In the genomic region with DNA sequence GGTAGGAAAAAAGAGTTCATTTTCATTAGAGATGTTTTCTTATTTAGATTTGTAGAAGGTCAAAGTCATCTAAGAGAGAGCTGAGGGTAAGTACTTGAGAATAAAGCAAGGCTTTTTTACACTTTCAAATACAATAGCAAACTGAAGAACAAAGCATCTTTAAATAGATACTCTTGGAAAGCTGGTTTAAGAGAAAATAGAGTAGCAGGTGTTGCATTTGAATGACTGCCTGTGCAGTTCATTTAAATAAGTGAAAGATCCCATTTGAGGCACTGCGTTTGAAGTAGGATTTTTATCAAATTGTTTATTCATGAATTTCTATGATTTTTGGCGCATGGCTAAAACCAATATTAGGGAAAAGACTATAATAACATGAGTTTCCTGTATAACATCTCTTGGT, we compare ENCODE assay signal across 33 mouse cellular contexts.
"Had no signal": no experiment of that assay in that cellular context is flagged by ENCODE, and none has a peak within 500 bp of the region (broad histone marks: within the 10 kb centered on the region; RNA-seq: fewer than 3 reads in every experiment).

No protein-coding gene starts in this region.

- DNase-seq: heart, postnatal 14 days; heart, postnatal 36 days; heart, postnatal 4 days; kidney, adult 11 months; kidney, adult 18-20 months; kidney, adult 2 months; kidney, adult 8-10 months; kidney, adult 9 months; kidney, postnatal 10 days; kidney, postnatal 14 days; kidney, postnatal 25 days; kidney, postnatal 36 days; kidney, postnatal 4 days; layer of hippocampus, adult 9-11 months; layer of hippocampus, postnatal 36 days had no signal

- ATAC-seq: hindbrain, embryonic 16.5 days; hindbrain, postnatal 0 days; inflammation-experienced regulatory T-cells, adult 6 months; intestine, embryonic 15.5 days; intestine, embryonic 16.5 days; intestine, postnatal 0 days had no signal

- H3K9ac ChIP-seq: heart, embryonic 12.5 days; heart, embryonic 13.5 days; heart, embryonic 15.5 days; hindbrain, embryonic 12.5 days; hindbrain, embryonic 13.5 days; hindbrain, embryonic 14.5 days; hindbrain, embryonic 15.5 days; intestine, embryonic 15.5 days; kidney, embryonic 15.5 days had no signal

- H3K27ac ChIP-seq: heart, embryonic 13.5 days; heart, embryonic 15.5 days; hindbrain, embryonic 10.5 days; hindbrain, embryonic 12.5 days; hindbrain, embryonic 13.5 days; hindbrain, embryonic 14.5 days; hindbrain, embryonic 15.5 days; hindbrain, postnatal 0 days; intestine, embryonic 15.5 days; kidney, embryonic 15.5 days; kidney, postnatal 0 days; layer of hippocampus, adult 2 months; left cerebral cortex, adult 2 months had no signal

- H3K36me3 ChIP-seq: heart, embryonic 12.5 days; heart, embryonic 13.5 days; heart, embryonic 15.5 days; hindbrain, embryonic 10.5 days; hindbrain, embryonic 12.5 days; hindbrain, embryonic 13.5 days; hindbrain, embryonic 15.5 days; intestine, embryonic 15.5 days; kidney, embryonic 15.5 days had no signal

- H3K4me2 ChIP-seq: heart, embryonic 12.5 days; heart, embryonic 13.5 days; heart, embryonic 15.5 days; hindbrain, embryonic 12.5 days; hindbrain, embryonic 13.5 days; hindbrain, embryonic 14.5 days; hindbrain, embryonic 15.5 days; intestine, embryonic 15.5 days; kidney, embryonic 15.5 days had no signal

- H3K9me3 ChIP-seq: heart, embryonic 12.5 days; heart, embryonic 13.5 days; heart, embryonic 15.5 days; hindbrain, embryonic 10.5 days; hindbrain, embryonic 12.5 days; hindbrain, embryonic 13.5 days; hindbrain, embryonic 15.5 days; intestine, embryonic 15.5 days; kidney, embryonic 15.5 days had no signal

- H3K4me1 ChIP-seq: heart, embryonic 12.5 days; heart, embryonic 13.5 days; heart, embryonic 15.5 days; hindbrain, embryonic 12.5 days; hindbrain, embryonic 13.5 days; hindbrain, embryonic 15.5 days; intestine, embryonic 15.5 days; kidney, embryonic 15.5 days had no signal

- H3K27me3 ChIP-seq: heart, embryonic 12.5 days; heart, embryonic 13.5 days; heart, embryonic 15.5 days; hindbrain, embryonic 12.5 days; hindbrain, embryonic 13.5 days; hindbrain, embryonic 15.5 days; intestine, embryonic 15.5 days; kidney, embryonic 15.5 days had no signal

- H3K4me3 ChIP-seq: heart, embryonic 12.5 days; heart, embryonic 13.5 days; heart, embryonic 15.5 days; hindbrain, embryonic 10.5 days; hindbrain, embryonic 12.5 days; hindbrain, embryonic 13.5 days; hindbrain, embryonic 15.5 days; intestine, embryonic 15.5 days; kidney, embryonic 15.5 days; layer of hippocampus, adult 2 months; left cerebral cortex, adult 2 months had no signal
